Mouse (Mus musculus): ENCODE results near the gene Fam53a. TPM values are rescaled to one million over a fixed set of nuclear protein-coding genes. Genes with fewer than 3 reads are reported as not detected.

Gene Fam53a
- polyA plus RNA-seq, 1 experiment from 2014 or later = 48.0 TPM

- DNase-seq (ENCODE audit: low read depth, low spot score) = no peak
- no peaks in the 10 kb centered on the region for H3K27me3 ChIP-seq
- POLR2A ChIA-PET = interaction anchor here (1.1 to 2.2 kb wide), 4 partner anchors 9 to 19 kb away, joined by 3 to 7 read pairs (median 4); partner anchors contain the start of genes Fam53a, Gm9903 and Slbp
- no peak for ATAC-seq
- CTCF ChIA-PET = interaction anchor here (1.1 to 2.7 kb wide), 5 partner anchors 10 to 35 kb away, joined by 5 to 9 read pairs (median 6); partner anchors contain the start of gene Slbp
- in situ Hi-C loops (cut with MboI; ENCODE audit: low pct_unique_long_range_greater_than_20kb) = no loop called here
- no peak for TF ChIP-seq CTCF (IDR thresholded peaks at IDR 0.05)
These were observed 8.3 kb upstream of the Fam53a start for GRCm38 (mm10) chr5:33637606-33638350.

DNA sequence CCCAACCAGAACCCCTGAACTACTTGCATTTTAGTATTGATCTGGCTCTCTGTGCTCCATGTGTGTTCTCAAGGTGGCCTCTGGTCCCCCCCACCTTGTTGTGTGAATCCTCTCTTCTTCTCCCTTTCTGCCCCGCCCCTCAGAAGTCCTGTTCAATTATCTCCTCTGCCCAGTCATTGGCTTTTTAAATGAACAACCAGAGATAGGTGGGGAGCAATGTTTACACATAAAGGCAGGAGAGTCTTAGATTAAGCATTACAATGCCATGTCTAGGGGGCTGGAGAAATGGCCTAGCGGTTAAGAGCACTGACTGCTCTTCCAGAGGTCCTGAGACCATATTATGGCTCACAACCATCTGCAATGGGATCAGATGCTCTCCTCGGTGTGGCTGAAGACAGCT is 5.9 kb upstream of the Fam53a start:
- DNase-seq (ENCODE audit: low read depth, low spot score) (no peak), ATAC-seq (no peak)
- CTCF ChIA-PET = no interaction called here
- TF ChIP-seq CTCF (IDR thresholded peaks at IDR 0.05) = no peak
- in situ Hi-C loops (cut with MboI; ENCODE audit: low pct_unique_long_range_greater_than_20kb) = no loop called here
- H3K27me3 ChIP-seq = no peaks in the 10 kb centered on the region
- POLR2A ChIA-PET = interaction anchor here (0.5 kb wide), 1 partner anchor 15 kb away, joined by 4 read pairs; no protein-coding TSS in a partner anchor

DNA sequence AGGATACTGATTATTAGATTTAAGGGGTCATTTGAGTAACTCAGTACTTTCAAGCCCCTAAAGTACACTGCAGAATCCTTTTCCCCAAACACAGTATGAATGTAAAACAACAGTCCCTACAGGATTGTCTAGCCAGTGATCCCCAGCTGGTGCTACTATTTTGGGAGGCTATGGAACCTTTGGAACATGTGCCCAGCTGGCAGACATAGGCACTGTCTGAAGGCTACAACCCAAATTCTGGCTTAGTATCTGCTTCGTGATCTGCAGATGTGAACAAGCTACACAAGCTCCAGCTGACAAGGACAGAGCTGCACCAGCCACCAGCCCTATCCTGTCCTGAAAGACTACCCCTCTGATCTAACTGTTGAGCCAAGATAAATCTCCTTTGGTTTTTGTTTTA is 3.1 kb upstream of the Fam53a start:
- ChIA-PET CTCF (no interaction called here), POLR2A (interaction anchor here (0.8 kb wide), 1 partner anchor 165 kb away, joined by 3 read pairs; no protein-coding TSS in a partner anchor)
- TF ChIP-seq CTCF (IDR thresholded peaks at IDR 0.05) = no peak
- in situ Hi-C loops (cut with MboI; ENCODE audit: low pct_unique_long_range_greater_than_20kb) = no loop called here
- no peak for DNase-seq (ENCODE audit: low read depth, low spot score)
- no peak for ATAC-seq
- H3K27me3 ChIP-seq = no peaks in the 10 kb centered on the region

DNA sequence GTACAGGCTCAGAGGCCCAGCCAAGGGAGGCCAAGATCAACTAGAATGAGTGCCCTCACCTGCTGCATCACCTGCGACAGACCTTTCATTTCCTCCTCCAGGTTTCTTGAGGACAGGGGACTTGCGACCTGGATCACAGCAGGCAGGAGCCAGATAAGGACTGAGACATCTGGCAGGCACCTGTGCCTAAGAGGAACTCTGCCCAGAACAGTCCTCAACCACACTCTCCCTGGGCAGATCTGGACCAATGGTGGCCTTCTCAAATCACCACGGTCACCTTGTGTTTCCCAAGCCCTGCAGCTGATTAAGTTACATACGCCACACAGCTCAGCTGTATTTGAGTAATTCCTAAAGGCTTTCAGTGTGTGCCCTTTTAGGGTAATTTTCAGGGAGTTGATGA is 1.2 kb upstream of the Fam53a start:
- H3K27me3 ChIP-seq = no peaks in the 10 kb centered on the region
- DNase-seq (ENCODE audit: low read depth, low spot score) = no peak
- ChIA-PET POLR2A (interaction anchor here (1.0 to 2.1 kb wide), 3 partner anchors 12 to 21 kb away, joined by 3 to 18 read pairs (median 9); partner anchors contain the start of gene Slbp), CTCF (no interaction called here)
- in situ Hi-C loops (cut with MboI; ENCODE audit: low pct_unique_long_range_greater_than_20kb) = no loop called here
- TF ChIP-seq CTCF (IDR thresholded peaks at IDR 0.05) = no peak
- no peak for ATAC-seq

- ChIA-PET CTCF (interaction anchor here (1.3 kb wide), 1 partner anchor 17 kb away, joined by 4 read pairs; no protein-coding TSS in a partner anchor), POLR2A (interaction anchor here (1.0 to 2.2 kb wide), 5 partner anchors 9 to 22 kb away, joined by 3 to 18 read pairs (median 7); partner anchors contain the start of gene Slbp)
- in situ Hi-C loops (cut with MboI; ENCODE audit: low pct_unique_long_range_greater_than_20kb) = no loop called here
- TF ChIP-seq CTCF (IDR thresholded peaks at IDR 0.05) = no peak
- ATAC-seq (peak; percentile 27), DNase-seq (ENCODE audit: low read depth, low spot score) (no peak)
- no peaks in the 10 kb centered on the region for H3K27me3 ChIP-seq
These were observed 626 bp upstream of the Fam53a start for GRCm38 (mm10) chr5:33630061-33630460.

DNA sequence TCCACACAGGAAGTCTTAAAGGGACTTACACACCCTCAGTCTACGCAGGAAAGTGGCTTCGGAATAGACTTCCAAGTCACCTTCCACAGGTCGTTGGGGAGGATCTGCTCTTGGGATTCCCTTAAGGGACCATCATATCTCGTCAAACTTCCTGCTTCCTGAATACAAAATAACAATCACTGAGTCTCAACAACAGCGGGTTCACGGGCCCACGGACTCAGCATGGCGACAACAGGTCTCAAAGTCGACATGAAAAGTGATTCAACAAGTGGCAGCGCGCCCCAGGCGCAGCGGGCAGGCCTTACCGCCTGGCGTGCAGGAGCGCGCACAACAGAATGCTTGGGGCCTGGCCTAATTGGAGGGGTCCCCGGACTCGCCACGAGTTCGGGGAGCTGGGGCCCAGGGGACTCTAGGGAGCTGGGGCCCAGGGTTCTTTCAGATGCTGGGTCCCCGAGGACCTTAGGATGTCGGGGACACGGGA is 575 bp downstream of the Fam53a start:
- DNase-seq (ENCODE audit: low read depth, low spot score) = no peak
- CTCF ChIA-PET = interaction anchor here (1.3 kb wide), 1 partner anchor 18 kb away, joined by 4 read pairs; no protein-coding TSS in a partner anchor
- POLR2A ChIA-PET = interaction anchor here (0.6 to 2.2 kb wide), 4 partner anchors 10 to 65 kb away, joined by 4 to 9 read pairs (median 8); partner anchors contain the start of gene Slbp
- ATAC-seq = peak; percentile 28
- no peak for TF ChIP-seq CTCF (IDR thresholded peaks at IDR 0.05)
- H3K27me3 ChIP-seq = no peaks in the 10 kb centered on the region
- in situ Hi-C loops (cut with MboI; ENCODE audit: low pct_unique_long_range_greater_than_20kb) = no loop called here

GRCm38 (mm10) chr5:33627968-33628367 is 1.5 kb downstream of the Fam53a start:
- TF ChIP-seq CTCF (IDR thresholded peaks at IDR 0.05) = no peak
- in situ Hi-C loops (cut with MboI; ENCODE audit: low pct_unique_long_range_greater_than_20kb) = no loop called here
- ATAC-seq (no peak), DNase-seq (ENCODE audit: low read depth, low spot score) (no peak)
- CTCF ChIA-PET = interaction anchor here (1.0 to 1.2 kb wide), 2 partner anchors 12 to 21 kb away, joined by 5 read pairs; no protein-coding TSS in a partner anchor
- POLR2A ChIA-PET = interaction anchor here (0.6 to 2.2 kb wide), 3 partner anchors 11 to 21 kb away, joined by 3 to 9 read pairs (median 7); no protein-coding TSS in a partner anchor
- no peaks in the 10 kb centered on the region for H3K27me3 ChIP-seq

- no peak for ATAC-seq
- TF ChIP-seq CTCF (IDR thresholded peaks at IDR 0.05) = no peak
- H3K27me3 ChIP-seq = no peaks in the 10 kb centered on the region
- POLR2A ChIA-PET = interaction anchor here (1.0 kb wide), 1 partner anchor 24 kb away, joined by 6 read pairs; no protein-coding TSS in a partner anchor
- DNase-seq (ENCODE audit: low read depth, low spot score) = no peak
- CTCF ChIA-PET = interaction anchor here (1.5 to 1.7 kb wide), 2 partner anchors 9 to 17 kb away, joined by 3 to 4 read pairs; no protein-coding TSS in a partner anchor
- in situ Hi-C loops (cut with MboI; ENCODE audit: low pct_unique_long_range_greater_than_20kb) = no loop called here
These were observed 5.7 kb downstream of the Fam53a start for GRCm38 (mm10) chr5:33623766-33624165.

DNA sequence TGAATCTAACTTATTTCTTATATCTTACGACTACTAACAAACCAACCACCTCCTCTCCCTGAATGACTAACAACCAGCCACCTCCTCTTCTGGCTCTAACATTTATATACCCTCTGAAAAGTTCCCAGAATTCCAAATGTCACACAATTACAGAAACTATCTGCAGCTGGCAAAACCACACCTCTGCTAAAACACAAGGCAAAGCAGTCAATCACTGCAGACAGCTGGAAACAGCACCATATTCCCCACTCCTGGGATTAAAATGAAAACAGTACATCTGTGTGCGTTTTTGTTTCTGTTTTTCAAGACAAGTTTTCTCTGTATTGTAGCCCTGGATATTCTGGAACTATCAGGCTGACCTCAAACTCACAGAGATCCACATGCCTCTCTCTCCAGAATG is 6.8 kb downstream of the Fam53a start:
- ChIA-PET POLR2A (no interaction called here), CTCF (no interaction called here)
- in situ Hi-C loops (cut with MboI; ENCODE audit: low pct_unique_long_range_greater_than_20kb) = no loop called here

GRCm38 (mm10) chr5:33614391-33614790 is 15.0 kb downstream of the Fam53a start:
- DNase-seq (ENCODE audit: low read depth, low spot score) (no peak), ATAC-seq (no peak)
- TF ChIP-seq CTCF (IDR thresholded peaks at IDR 0.05) = no peak
- no peaks in the 10 kb centered on the region for H3K27me3 ChIP-seq
- in situ Hi-C loops (cut with MboI; ENCODE audit: low pct_unique_long_range_greater_than_20kb) = no loop called here
- ChIA-PET POLR2A (no interaction called here), CTCF (interaction anchor here (1.4 to 1.7 kb wide), 2 partner anchors 9 to 21 kb away, joined by 3 to 4 read pairs; no protein-coding TSS in a partner anchor)

More for the DNA sequence above, 6.8 kb downstream of the Fam53a start:
- no peak for ATAC-seq
- H3K27me3 ChIP-seq = no peaks in the 10 kb centered on the region
- TF ChIP-seq CTCF (IDR thresholded peaks at IDR 0.05) = no peak
- no peak for DNase-seq (ENCODE audit: low read depth, low spot score)

Measured in Patski (cell line).